Mouse (Mus musculus): ENCODE data around the gene Cfh.

DNA sequence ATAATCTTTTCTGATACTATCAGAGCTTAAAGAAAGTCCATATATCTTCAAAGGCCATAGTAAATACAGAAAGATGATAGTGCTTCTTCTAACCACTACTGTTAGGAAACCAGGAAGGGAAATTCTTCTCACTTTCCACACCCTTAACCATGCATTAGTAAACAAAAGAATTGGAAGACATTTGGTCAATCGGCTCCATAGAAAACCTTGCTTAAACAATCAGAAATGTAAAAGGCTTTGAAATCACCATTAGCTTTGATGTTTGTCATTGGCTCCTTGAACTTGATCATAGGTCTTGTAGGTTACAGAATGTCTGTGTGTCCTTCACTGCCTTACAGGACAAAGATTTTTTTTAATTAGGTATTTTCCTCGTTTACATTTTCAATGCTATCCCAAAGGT is 21.8 kb upstream of the Cfh start:
- TF ChIP-seq CTCF (IDR thresholded peaks at IDR 0.05; ENCODE audit: low read depth, low read length) (no peak), POLR2A (IDR thresholded peaks at IDR 0.05; ENCODE audit: borderline replicate concordance, low read depth, low read length) (no peak)

All from bone marrow macrophage, adult 2 months (primary cell).